Mouse (Mus musculus) stomach, embryonic 16.5 days (tissue): ENCODE data around the gene 5330417H12Rik. TPM values are rescaled to one million over a fixed set of nuclear protein-coding genes. Genes with fewer than 3 reads are reported as not detected.
A peak's percentile ranks its signal among the peaks of the same experiment; 100 is the strongest.

Experiments used
- ATAC-seq: fragments of 200-750 bp; cut with Nextera tagmentation; 2 replicates; pipeline ENCODE4 v1.8.0; 2017; ENCODE audit warnings: moderate number of reproducible peaks, moderate TSS enrichment; ENCODE audit not compliant: insufficient read depth, low FRiP score
- H3K27ac ChIP-seq: fragments of 300-500 bp; sonication (generic); 2 replicates; pipeline ENCODE4 v1.5.1; 2014; ENCODE audit warnings: low read length
- H3K27me3 ChIP-seq: fragments of 300-500 bp; sonication (generic); 2 replicates; pipeline ENCODE4 v1.6.1; 2014; ENCODE audit warnings: low read length, control low read depth, mixed read lengths; ENCODE audit not compliant: control insufficient read depth, insufficient read depth
- H3K36me3 ChIP-seq: fragments of 300-500 bp; sonication (generic); 2 replicates; pipeline ENCODE4 v1.6.1; 2014; ENCODE audit warnings: low read length; ENCODE audit not compliant: control insufficient read depth, insufficient read depth
- H3K4me1 ChIP-seq: fragments of 300-500 bp; sonication (generic); 2 replicates; pipeline ENCODE4 v1.6.1; 2014; ENCODE audit warnings: low read length, control low read depth, mixed read lengths; ENCODE audit not compliant: control insufficient read depth, insufficient read depth
- H3K4me2 ChIP-seq: fragments of 300-500 bp; sonication (generic); 2 replicates; pipeline ENCODE4 v1.6.1; 2014; ENCODE audit warnings: low read depth, low read length, mixed read lengths
- H3K4me3 ChIP-seq: fragments of 300-500 bp; sonication (generic); replicated peaks from 2 replicates; pipeline ENCODE4 v1.5.1; 2014; ENCODE audit warnings: mild to moderate bottlenecking, low read length
- H3K9ac ChIP-seq: fragments of 300-500 bp; sonication (generic); 2 replicates; pipeline ENCODE4 v1.6.1; 2014; ENCODE audit warnings: low read length
- H3K9me3 ChIP-seq: fragments of 300-500 bp; sonication (generic); replicated peaks from 2 replicates; pipeline ENCODE4 v1.6.1; 2016; ENCODE audit warnings: low read length, control low read depth; ENCODE audit not compliant: control insufficient read depth
- WGBS: fragments of 180-500 bp; shearing (Covaris S2); extraction: QIAGEN DNeasy Blood & Tissue Kit; methylation state at CpG from one replicate; pipeline ENCODE4 v1.1.7; 2014; 5-methylcytosine and 5-hydroxymethylcytosine counted together
- polyA plus RNA-seq: library from polyadenylated mRNA; unstranded; fragments of >200 nt; fragmentation: Nextera tagmentation; extraction: Ambion mirVana; gene quantifications from 2 replicates; pipeline ENCODE4 v1.2.1, GENCODE M21; 2015

Gene 5330417H12Rik
- polyA plus RNA-seq, 1 experiment from 2014 or later = not detected

DNA sequence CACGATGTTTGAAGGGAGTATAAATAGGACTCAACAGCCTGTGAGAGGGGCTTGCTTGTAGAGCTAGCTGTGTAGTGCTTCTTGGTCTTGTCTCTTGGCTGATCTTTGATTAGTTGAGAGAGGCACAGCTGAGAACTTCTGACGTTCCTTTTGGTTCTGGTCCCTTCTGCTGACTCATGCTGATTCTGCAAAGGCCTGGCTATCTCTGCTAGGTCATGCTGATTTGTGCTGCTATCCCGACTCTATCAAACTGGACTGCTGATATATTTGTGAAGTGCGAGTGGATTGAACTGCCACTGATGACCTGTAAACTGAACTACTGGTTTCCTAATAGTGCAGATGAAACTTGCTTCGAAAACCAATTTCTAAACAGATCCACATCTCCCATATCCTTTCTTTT lies 14.1 kb downstream of the 5330417H12Rik start:
- no peaks in the 10 kb centered on the region for H3K9me3 ChIP-seq
- H3K4me3 ChIP-seq = no peak overlapping the region
- no peak overlapping the region for H3K27ac ChIP-seq
- H3K27me3 ChIP-seq = no peaks in the 10 kb centered on the region
- 83% methylated on average over 5 of the region's 5 CpGs for WGBS
- ATAC-seq = no peak
- no peaks in the 10 kb centered on the region for H3K4me1 ChIP-seq
- H3K4me2 ChIP-seq = no peak overlapping the region
- H3K9ac ChIP-seq = no peak overlapping the region
- no peaks in the 10 kb centered on the region for H3K36me3 ChIP-seq

DNA sequence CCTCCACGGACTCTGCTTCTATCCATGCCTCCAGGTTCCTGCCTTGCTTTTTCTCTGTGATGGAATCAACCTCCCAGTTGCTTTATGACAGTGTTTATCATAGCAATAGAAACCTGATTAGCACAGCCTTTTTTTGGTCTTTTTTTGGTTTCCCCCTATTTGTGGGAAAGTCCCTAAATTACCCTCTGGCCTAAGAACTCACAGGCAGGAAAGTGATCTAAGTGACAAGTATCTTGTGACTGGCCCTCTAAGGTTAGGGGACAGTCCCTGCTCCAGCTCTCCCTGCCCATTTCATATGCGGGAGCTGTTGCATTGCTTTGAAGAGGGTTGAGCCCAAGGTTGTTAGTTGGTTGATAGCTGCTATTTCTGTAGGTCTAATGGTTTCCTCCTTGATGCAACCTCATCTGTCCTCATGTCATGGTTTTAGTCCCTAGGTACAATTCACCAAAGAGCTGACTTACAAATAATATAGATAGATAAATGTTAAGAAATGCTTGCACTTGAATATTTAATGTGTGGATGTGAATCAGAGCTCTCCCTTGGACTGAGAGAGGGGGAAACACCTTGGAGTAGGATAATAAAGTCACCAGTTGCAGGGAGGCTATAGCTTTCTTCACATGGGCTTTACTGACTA lies 15.2 kb downstream of the 5330417H12Rik start:
- no peaks in the 10 kb centered on the region for H3K9me3 ChIP-seq
- H3K27ac ChIP-seq = no peak overlapping the region
- no peak overlapping the region for H3K4me3 ChIP-seq
- no peaks in the 10 kb centered on the region for H3K36me3 ChIP-seq
- H3K4me2 ChIP-seq = no peak overlapping the region
- H3K27me3 ChIP-seq = no peaks in the 10 kb centered on the region
- no peaks in the 10 kb centered on the region for H3K4me1 ChIP-seq
- 84% methylated on average over 2 of the region's 2 CpGs for WGBS
- H3K9ac ChIP-seq = no peak overlapping the region
- no peak for ATAC-seq

DNA sequence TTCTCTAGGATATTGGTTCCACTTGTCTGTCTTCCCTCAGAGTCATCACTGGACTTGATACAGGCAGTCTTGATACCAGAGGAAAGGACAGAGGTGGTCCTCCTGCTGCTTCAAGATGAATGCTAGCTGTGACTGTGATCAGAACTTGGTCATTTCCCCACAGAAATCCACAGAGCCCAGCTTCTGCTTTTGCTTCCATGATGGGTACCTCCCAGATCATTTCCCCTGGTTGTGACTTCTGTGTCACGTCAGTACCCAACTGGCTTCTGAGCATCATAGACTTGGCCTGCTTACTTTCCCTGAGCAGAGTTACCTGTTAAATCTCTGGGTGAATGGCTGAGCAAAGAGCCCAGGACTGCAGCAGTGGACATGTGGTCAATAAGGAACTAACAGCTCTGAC lies 17.2 kb downstream of the 5330417H12Rik start:
- H3K4me1 ChIP-seq = no peaks in the 10 kb centered on the region
- no peaks in the 10 kb centered on the region for H3K36me3 ChIP-seq
- H3K4me2 ChIP-seq = no peak overlapping the region
- no peak overlapping the region for H3K27ac ChIP-seq
- H3K9me3 ChIP-seq = no peaks in the 10 kb centered on the region
- no peak overlapping the region for H3K4me3 ChIP-seq
- H3K9ac ChIP-seq = no peak overlapping the region
- 97% methylated on average over 1 of the region's 1 CpGs for WGBS
- ATAC-seq = no peak
- H3K27me3 ChIP-seq = no peaks in the 10 kb centered on the region

DNA sequence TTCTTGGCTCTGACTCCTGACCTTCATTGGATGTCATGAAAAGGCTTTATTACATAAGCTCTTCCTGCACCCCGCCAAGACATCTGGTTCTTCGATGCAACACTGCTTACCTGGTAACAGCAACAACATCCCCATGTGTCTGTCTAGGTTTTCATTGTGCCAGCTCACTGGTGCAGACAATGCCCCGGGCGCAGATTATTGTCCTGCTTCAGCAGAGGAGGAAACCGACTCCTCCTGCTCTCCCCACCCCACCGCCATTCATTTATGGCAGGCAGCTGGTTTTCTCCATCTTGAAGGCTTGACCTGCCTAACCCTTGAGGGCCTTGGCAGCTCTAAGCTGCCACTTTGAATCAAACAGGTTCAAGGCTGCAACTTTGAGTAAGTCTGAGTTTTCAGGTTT lies 22.0 kb downstream of the 5330417H12Rik start:
- Histone ChIP-seq H3K36me3 (no peaks in the 10 kb centered on the region), H3K9me3 (no peaks in the 10 kb centered on the region), H3K4me2 (no peak overlapping the region), H3K4me1 (no peaks in the 10 kb centered on the region), H3K27me3 (no peaks in the 10 kb centered on the region), H3K27ac (no peak overlapping the region), H3K9ac (no peak overlapping the region), H3K4me3 (no peak overlapping the region)
- 78% methylated on average over 6 of the region's 6 CpGs for WGBS
- no peak for ATAC-seq

DNA sequence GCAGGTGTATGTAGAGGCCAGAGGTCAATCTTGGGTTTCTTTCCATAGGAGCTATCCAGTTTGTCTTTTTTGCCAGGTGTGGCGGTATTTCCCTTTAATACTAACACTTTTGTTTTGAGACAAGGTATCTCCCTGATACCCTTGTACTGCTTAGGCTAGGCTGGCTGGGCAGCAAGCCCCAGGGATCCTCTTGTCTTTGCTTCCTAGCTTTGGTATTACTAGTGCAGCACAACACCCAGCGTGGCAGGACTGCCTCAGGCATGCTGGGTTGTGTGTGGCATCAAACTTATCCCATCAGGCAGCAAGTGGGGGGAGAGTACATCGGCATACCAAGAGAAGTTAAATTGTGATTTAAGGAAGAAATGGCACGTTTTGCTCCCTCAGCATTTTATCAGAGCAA lies 22.5 kb downstream of the 5330417H12Rik start:
- no peak overlapping the region for H3K27ac ChIP-seq
- no peaks in the 10 kb centered on the region for H3K36me3 ChIP-seq
- no peak overlapping the region for H3K4me3 ChIP-seq
- 73% methylated on average over 4 of the region's 4 CpGs for WGBS
- H3K27me3 ChIP-seq = no peaks in the 10 kb centered on the region
- H3K9ac ChIP-seq = no peak overlapping the region
- H3K4me2 ChIP-seq = no peak overlapping the region
- no peaks in the 10 kb centered on the region for H3K9me3 ChIP-seq
- H3K4me1 ChIP-seq = no peaks in the 10 kb centered on the region
- ATAC-seq = no peak

DNA sequence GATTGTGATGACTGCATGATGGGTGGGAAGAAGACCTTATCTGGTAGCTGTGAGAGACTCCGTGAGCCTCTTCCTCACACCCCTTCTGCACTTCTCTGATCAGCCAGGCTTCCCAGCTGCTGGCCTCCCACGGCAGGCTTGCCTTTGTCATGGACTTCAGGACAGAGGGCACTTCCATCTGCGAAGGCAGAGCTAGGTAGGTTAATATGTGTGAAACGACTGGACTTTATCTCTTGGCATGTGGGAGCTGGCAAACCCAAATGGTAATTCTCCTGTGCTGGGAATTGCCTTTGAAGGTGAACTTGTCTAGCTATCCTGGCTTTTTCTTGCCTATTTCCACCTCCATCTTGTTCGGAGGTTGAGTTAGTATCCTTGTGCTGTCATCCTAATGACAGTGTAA lies 24.3 kb downstream of the 5330417H12Rik start:
- Histone ChIP-seq H3K9ac (no peak overlapping the region), H3K36me3 (no peaks in the 10 kb centered on the region), H3K4me3 (no peak overlapping the region), H3K27ac (no peak overlapping the region), H3K9me3 (no peaks in the 10 kb centered on the region), H3K4me2 (no peak overlapping the region), H3K27me3 (no peaks in the 10 kb centered on the region), H3K4me1 (no peaks in the 10 kb centered on the region)
- WGBS = 73% methylated on average over 5 of the region's 5 CpGs
- ATAC-seq = no peak

DNA sequence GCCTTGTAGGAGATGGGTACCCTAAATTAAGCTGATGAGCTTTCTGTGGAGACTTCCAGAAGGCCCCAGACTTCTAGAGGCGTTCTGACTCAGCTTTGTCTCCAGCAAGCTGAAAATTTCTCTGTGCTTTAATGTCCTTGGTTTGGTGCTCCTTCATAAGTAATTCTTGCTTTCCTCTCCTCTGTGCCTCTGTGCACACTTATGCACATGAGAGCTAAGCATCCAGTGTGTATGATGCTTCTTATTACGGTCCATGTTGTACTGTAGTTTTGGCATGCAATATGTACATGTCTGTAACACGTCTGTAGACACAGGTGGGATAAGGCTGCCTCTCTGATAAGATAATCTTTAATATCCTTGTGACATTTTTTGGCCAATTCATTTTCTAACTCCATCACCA lies 27.0 kb downstream of the 5330417H12Rik start:
- no peaks in the 10 kb centered on the region for H3K9me3 ChIP-seq
- H3K4me1 ChIP-seq = peaks cover 2% of the 10 kb centered on the region; the same call in 1 of the 2 replicates
- H3K36me3 ChIP-seq = no peaks in the 10 kb centered on the region
- H3K4me2 ChIP-seq = no peak overlapping the region
- no peak for ATAC-seq
- no peaks in the 10 kb centered on the region for H3K27me3 ChIP-seq
- no peak overlapping the region for H3K27ac ChIP-seq
- H3K4me3 ChIP-seq = no peak overlapping the region
- 70% methylated on average over 3 of the region's 3 CpGs for WGBS
- H3K9ac ChIP-seq = no peak overlapping the region

DNA sequence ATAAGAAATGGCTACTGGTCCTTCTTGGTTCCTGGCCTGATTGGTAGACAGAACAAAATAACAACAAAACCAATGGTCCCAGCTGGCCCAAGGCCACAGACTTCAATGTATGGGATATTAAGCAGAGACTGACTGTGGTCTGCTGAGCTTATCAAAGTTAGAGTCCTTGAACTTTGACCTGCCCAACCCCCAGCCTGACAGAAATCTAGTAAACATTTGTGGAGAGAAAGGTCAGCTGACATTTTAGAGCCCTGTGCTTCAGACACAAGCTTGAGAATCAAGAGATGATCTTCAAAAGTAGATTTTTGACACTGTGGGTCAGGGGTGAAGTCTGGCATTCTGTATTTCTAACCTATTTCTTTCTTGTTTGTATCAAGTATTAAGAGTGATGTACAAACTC lies 28.2 kb downstream of the 5330417H12Rik start:
- ATAC-seq = no peak
- no peak overlapping the region for H3K4me2 ChIP-seq
- H3K27ac ChIP-seq = no peak overlapping the region
- no peak overlapping the region for H3K9ac ChIP-seq
- H3K36me3 ChIP-seq = no peaks in the 10 kb centered on the region
- H3K4me3 ChIP-seq = no peak overlapping the region
- no peaks in the 10 kb centered on the region for H3K9me3 ChIP-seq
- H3K27me3 ChIP-seq = no peaks in the 10 kb centered on the region
- peaks cover 2% of the 10 kb centered on the region; the same call in 1 of the 2 replicates for H3K4me1 ChIP-seq

DNA sequence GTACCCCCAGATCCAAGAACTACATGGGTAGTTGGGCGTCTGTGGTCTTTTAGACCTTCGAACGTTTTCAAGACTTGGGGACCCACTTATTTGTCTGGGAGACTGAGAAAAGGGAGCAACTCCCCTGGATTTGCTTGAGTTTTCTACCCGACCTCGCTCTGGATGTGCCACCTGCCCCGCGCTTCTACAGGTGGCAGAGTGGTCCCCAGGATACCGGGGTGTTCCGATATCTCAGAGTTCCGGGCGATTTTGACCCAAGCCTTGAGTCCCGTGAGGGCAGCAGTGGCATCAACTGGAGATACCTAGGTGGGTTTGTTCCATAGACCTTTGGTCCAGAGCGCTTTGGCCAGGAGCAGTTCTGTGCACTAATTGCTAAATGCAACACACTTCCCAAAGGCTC lies 29.5 kb downstream of the 5330417H12Rik start:
- WGBS = 11% methylated on average over 13 of the region's 13 CpGs
- ATAC-seq = no peak
- Histone ChIP-seq H3K27ac (no peak overlapping the region), H3K27me3 (no peaks in the 10 kb centered on the region), H3K4me1 (peaks cover 2% of the 10 kb centered on the region; the same call in 1 of the 2 replicates), H3K36me3 (no peaks in the 10 kb centered on the region), H3K9me3 (no peaks in the 10 kb centered on the region), H3K9ac (peak overlapping the region; percentile 71; the same call in 1 of the 2 replicates), H3K4me2 (peak overlapping the region; percentile 94), H3K4me3 (peak overlapping the region; percentile 64)
